Mouse (Mus musculus) myocyte (in vitro differentiated cells): ENCODE results near the gene Kank1. TPM values are rescaled to one million over a fixed set of nuclear protein-coding genes. Genes with fewer than 3 reads are reported as not detected.

Experiments
- H3K27me3 ChIP-seq: one replicate; pipeline ENCODE4 v1.6.1; 2011; ENCODE audit not compliant: control insufficient read depth, insufficient read depth, insufficient read length
- H3K36me3 ChIP-seq: one replicate; pipeline ENCODE4 v1.6.1; 2011; ENCODE audit not compliant: control insufficient read depth, insufficient read depth
- H3K4me2 ChIP-seq: one replicate; pipeline ENCODE4 v1.6.1; 2011; ENCODE audit warnings: low read depth, control low read depth
- H3K4me3 ChIP-seq: one replicate; pipeline ENCODE4 v1.5.1; 2011; ENCODE audit warnings: mild to moderate bottlenecking, control low read depth, moderate library complexity
- H3K79me2 ChIP-seq: one replicate; pipeline ENCODE4 v1.6.1; 2011; ENCODE audit not compliant: control insufficient read depth, insufficient read depth
- H3ac ChIP-seq: one replicate; pipeline ENCODE4 v1.6.1; 2011; ENCODE audit not compliant: control insufficient read depth, insufficient read length
- CEBPB ChIP-seq: IDR thresholded peaks from 2 replicates; pipeline ENCODE4 v1.6.1; 2011; ENCODE audit warnings: mild to moderate bottlenecking, moderate library complexity; ENCODE audit not compliant: poor library complexity, insufficient read depth, severe bottlenecking
- E2F4 ChIP-seq: IDR thresholded peaks from one replicate; pipeline ENCODE4 v1.6.1; 2011; ENCODE audit warnings: mild to moderate bottlenecking, control low read depth, moderate library complexity; ENCODE audit not compliant: insufficient read depth
- MAX ChIP-seq: IDR thresholded peaks from one replicate; pipeline ENCODE4 v1.6.1; 2011; ENCODE audit warnings: low read depth, mild to moderate bottlenecking, control low read depth
- MYOD1 ChIP-seq, 3 experiments: IDR thresholded peaks; one replicate each; pipeline ENCODE4 v1.6.1; 2011; ENCODE audit warnings: control low read depth in 2 of 3, low read depth in 2 of 3, mild to moderate bottlenecking in 2 of 3, moderate library complexity in 1 of 3; ENCODE audit not compliant: insufficient read length in 2 of 3, control insufficient read depth in 1 of 3
- MYOG ChIP-seq, 3 experiments: IDR thresholded peaks; one replicate each; pipeline ENCODE4 v1.6.1; 2011; ENCODE audit warnings: control low read depth in 2 of 3, low read depth in 2 of 3, mild to moderate bottlenecking in 2 of 3; ENCODE audit not compliant: insufficient read length in 2 of 3, control insufficient read depth in 1 of 3, insufficient read depth in 1 of 3
- POLR2A ChIP-seq: IDR thresholded peaks from one replicate; pipeline ENCODE4 v1.6.1; 2011; ENCODE audit warnings: low read depth, mild to moderate bottlenecking, control low read depth, moderate library complexity; ENCODE audit not compliant: insufficient read length
- POLR2AphosphoS2 ChIP-seq: IDR thresholded peaks from one replicate; pipeline ENCODE4 v1.6.1; 2011; ENCODE audit warnings: low read depth, control low read depth; ENCODE audit not compliant: insufficient read length
- REST ChIP-seq: IDR thresholded peaks from one replicate; pipeline ENCODE4 v1.6.1; 2011; ENCODE audit warnings: mild to moderate bottlenecking, control low read depth, moderate library complexity; ENCODE audit not compliant: insufficient read depth, insufficient read length
- SRF ChIP-seq: IDR thresholded peaks from one replicate; pipeline ENCODE4 v1.6.1; 2011; ENCODE audit warnings: low read depth; ENCODE audit not compliant: control insufficient read depth, insufficient read length
- TCF12 ChIP-seq: IDR thresholded peaks from one replicate; pipeline ENCODE4 v1.6.1; 2011; ENCODE audit warnings: mild to moderate bottlenecking, control low read depth; ENCODE audit not compliant: poor library complexity, insufficient read depth, severe bottlenecking
- TCF3 ChIP-seq: IDR thresholded peaks from one replicate; pipeline ENCODE4 v1.6.1; 2011; ENCODE audit warnings: low read depth, control low read depth; ENCODE audit not compliant: insufficient read length
- USF1 ChIP-seq: IDR thresholded peaks from one replicate; pipeline ENCODE4 v1.6.1; 2011; ENCODE audit warnings: low read depth, mild to moderate bottlenecking, control low read depth, moderate library complexity
- polyA plus RNA-seq: library from polyadenylated mRNA; unstranded; fragments of >200 nt; fragmentation: generic; extraction: Trizol; gene quantifications from one replicate; pipeline ENCODE4 v1.2.1, GENCODE M21; 2012; ENCODE audit warnings: missing spikeins

The Kank1 gene
- polyA plus RNA-seq, 1 experiment: 4.3 TPM

DNA sequence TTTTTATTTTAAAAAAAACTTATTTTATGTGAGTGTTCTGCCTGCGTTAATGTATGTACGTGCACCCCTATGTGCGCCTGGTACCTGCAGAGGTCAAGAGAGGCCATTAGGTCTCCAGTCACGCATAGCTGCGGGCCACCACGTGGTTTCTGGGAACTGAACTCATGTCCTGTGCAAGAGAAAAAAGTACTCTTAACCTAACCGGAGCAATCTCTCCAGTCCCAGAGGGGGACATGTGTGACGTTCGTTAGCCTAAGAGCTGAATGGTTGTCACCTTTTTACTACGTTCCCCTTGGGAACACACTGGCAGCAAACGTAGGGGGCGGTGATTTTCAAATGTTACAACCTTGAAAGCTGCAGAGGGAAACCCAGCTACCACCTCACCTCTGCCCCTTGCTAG is 29.8 kb upstream of the Kank1 start:
- Histone ChIP-seq H3K4me3 (no peak overlapping the region), H3K79me2 (no peaks in the 10 kb centered on the region), H3K36me3 (no peaks in the 10 kb centered on the region), H3ac (no peak overlapping the region), H3K4me2 (no peak overlapping the region), H3K27me3 (no peaks in the 10 kb centered on the region)
- TF ChIP-seq TCF3 (no peak), REST (no peak), E2F4 (no peak)

DNA sequence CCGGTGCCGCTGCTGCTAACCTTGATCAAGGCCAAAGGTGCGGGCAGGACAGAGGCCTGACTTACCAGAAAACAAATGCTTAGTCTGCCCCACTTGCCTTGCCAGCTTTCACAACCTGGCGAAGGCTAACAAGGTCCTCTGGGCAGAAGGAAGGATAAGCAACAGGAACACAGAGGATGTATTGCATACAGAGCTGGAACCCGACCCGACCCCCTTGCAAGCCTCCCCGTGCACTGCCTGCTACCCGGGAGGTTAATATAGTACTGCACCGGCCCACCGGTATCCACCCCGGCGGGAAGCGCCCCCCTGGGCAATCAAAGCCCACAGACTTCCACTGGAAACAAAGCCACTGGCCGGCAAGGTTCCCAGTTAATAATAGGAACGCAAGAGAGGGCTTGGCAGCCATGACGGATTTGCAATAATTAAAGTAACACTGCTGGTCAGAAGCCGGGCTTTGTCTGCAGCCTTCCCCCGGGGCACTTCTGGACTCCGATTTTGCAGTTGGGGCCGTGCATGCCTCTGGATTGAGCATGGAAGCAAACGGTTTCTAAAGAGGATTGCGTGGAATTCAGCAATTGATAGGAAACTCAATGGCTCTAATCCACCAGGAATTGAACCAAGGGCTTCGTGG is 28.9 kb upstream of the Kank1 start:
- H3K27me3 ChIP-seq: no peaks in the 10 kb centered on the region
- no peak for TF ChIP-seq MYOD1 (IDR thresholded peaks at IDR 0.05; ENCODE audit: control insufficient read depth in 1 of 3, insufficient read length in 2 of 3, low read depth in 2 of 3)
- no peak for TF ChIP-seq MAX
- no peak for TF ChIP-seq MYOG (IDR thresholded peaks at IDR 0.05; ENCODE audit: control insufficient read depth in 1 of 3, insufficient read depth in 1 of 3, insufficient read length in 2 of 3, low read depth in 2 of 3)
- TF ChIP-seq POLR2AphosphoS2: no peak
- no peak for TF ChIP-seq SRF
- TF ChIP-seq CEBPB: no peak
- H3K79me2 ChIP-seq: no peaks in the 10 kb centered on the region
- H3K4me3 ChIP-seq: no peak overlapping the region
- H3ac ChIP-seq: no peak overlapping the region
- H3K36me3 ChIP-seq: no peaks in the 10 kb centered on the region
- no peak overlapping the region for H3K4me2 ChIP-seq

DNA sequence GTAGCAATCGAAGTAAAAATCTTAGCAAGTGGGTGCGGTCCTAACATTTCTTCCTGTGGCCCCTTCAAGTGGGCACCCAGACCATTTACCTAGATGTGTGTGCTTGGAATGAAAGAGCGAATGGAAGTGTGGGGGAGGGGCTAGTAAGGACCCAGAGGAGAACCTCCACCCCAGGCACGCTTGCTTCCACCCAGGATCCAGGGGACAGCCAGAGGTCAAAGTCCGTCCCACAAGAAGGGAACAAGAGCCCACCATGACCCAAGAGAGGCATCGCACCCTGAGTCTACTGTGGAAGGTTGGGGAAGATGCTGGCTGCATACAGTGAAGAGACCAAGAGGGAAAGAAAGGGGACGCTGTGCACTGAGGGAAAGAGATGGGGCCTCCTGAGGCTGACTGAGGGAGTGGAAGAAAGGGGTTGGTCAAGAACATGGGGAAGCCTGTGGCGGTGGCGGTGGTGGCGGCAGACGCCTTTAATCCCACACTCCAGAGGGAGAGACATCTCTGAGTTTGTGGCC is 28.1 kb upstream of the Kank1 start:
- no peak for TF ChIP-seq REST
- no peak for TF ChIP-seq TCF3
- TF ChIP-seq POLR2AphosphoS2: no peak
- TF ChIP-seq TCF12: no peak
- TF ChIP-seq CEBPB: no peak
- TF ChIP-seq USF1: no peak
- TF ChIP-seq E2F4: no peak
- TF ChIP-seq MAX: no peak
- TF ChIP-seq MYOD1 (IDR thresholded peaks at IDR 0.05; ENCODE audit: control insufficient read depth in 1 of 3, insufficient read length in 2 of 3, low read depth in 2 of 3): no peak
- TF ChIP-seq SRF: no peak
- no peak for TF ChIP-seq POLR2A
- TF ChIP-seq MYOG (IDR thresholded peaks at IDR 0.05; ENCODE audit: control insufficient read depth in 1 of 3, insufficient read depth in 1 of 3, insufficient read length in 2 of 3, low read depth in 2 of 3): no peak
- no peak overlapping the region for H3ac ChIP-seq
- no peak overlapping the region for H3K4me2 ChIP-seq
- no peak overlapping the region for H3K4me3 ChIP-seq
- H3K79me2 ChIP-seq: no peaks in the 10 kb centered on the region
- H3K27me3 ChIP-seq: no peaks in the 10 kb centered on the region
- no peaks in the 10 kb centered on the region for H3K36me3 ChIP-seq

DNA sequence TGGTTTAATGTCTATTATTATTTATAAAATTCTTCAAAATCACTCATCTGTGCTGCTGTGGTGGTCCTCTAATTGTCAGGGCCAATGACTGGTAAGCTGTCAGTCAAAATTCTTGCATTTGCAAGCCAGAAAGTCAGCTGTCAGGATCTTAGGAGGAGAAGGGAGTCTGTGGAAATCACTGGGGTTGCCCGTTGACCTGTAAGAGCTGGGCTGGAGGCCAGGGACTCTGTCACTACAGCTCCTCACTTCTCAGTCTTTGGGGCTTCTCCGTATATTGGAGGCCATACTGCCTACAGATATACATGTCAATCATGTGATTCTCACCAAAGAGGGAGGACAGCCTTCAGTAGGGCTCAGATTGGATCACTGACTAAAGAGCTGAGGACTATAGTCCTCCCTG is 16.2 kb upstream of the Kank1 start:
- Histone ChIP-seq H3K4me3 (no peak overlapping the region), H3K4me2 (no peak overlapping the region), H3K36me3 (no peaks in the 10 kb centered on the region), H3ac (no peak overlapping the region), H3K27me3 (no peaks in the 10 kb centered on the region), H3K79me2 (no peaks in the 10 kb centered on the region)
- no peak for TF ChIP-seq REST
- TF ChIP-seq MYOG (IDR thresholded peaks at IDR 0.05; ENCODE audit: control insufficient read depth in 1 of 3, insufficient read depth in 1 of 3, insufficient read length in 2 of 3, low read depth in 2 of 3): no peak
- TF ChIP-seq POLR2AphosphoS2: no peak
- TF ChIP-seq E2F4: no peak
- no peak for TF ChIP-seq TCF12

DNA sequence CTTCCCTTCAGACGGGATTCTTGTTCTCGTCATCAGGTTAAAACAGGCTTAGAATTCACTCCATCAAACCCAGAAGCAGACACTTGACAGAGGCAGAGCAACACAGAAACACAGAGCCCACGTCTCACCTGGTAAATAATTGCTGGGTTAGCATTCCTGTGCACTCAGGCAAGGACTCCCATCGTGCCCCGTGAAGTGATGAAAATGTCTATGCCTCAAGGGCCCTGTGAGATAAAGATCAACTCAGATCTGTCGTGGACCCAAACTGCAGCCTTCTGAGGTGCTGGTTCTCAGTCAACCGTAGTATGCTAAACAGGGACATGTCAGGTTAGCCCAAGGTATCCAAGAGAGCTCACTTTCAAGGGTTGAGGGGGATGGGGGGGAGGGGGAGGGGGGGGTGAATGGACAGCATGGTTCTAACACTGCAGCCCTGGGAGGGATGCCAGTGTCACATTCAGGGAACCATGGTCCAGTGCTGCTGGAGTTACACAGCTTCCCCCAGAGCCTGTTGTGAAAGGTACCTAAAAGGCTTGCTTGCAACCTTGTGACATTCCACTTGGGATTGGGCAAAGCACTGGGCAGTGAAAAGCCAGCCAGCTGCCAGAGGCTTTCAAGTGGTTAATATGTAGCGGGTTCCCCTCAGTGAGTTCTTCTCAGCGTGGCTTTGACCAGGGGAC is 14.7 kb upstream of the Kank1 start:
- no peak overlapping the region for H3K4me2 ChIP-seq
- no peaks in the 10 kb centered on the region for H3K36me3 ChIP-seq
- H3K27me3 ChIP-seq: no peaks in the 10 kb centered on the region
- H3ac ChIP-seq: no peak overlapping the region
- TF ChIP-seq REST (no peak), E2F4 (no peak), MAX (no peak), MYOG (IDR thresholded peaks at IDR 0.05; ENCODE audit: control insufficient read depth in 1 of 3, insufficient read depth in 1 of 3, insufficient read length in 2 of 3, low read depth in 2 of 3) (no peak), POLR2A (no peak), TCF12 (no peak), POLR2AphosphoS2 (no peak), SRF (no peak), TCF3 (no peak)
- no peaks in the 10 kb centered on the region for H3K79me2 ChIP-seq
- H3K4me3 ChIP-seq: no peak overlapping the region
